Comparison of ENCODE assay signal across 18 mouse cellular contexts in genomic region chr1:136055771-136056170, GRCm38 (mm10). TPM values are rescaled to one million over a fixed set of nuclear protein-coding genes. Genes with fewer than 3 reads are reported as not detected.
DNase-seq lines count a peak whose midpoint lies in the region; ATAC-seq and TF ChIP-seq lines count a peak whose summit lies in the region.
"Had no signal": no experiment of that assay in that cellular context is flagged by ENCODE, and none has a peak within 500 bp of the region (broad histone marks: within the 10 kb centered on the region; RNA-seq: fewer than 3 reads in every experiment).

No protein-coding gene starts in this region.

- H3K4me3 ChIP-seq in hindbrain, embryonic 10.5 days = no peak overlapping the region
- no peak overlapping the region for H3K4me3 ChIP-seq in hindbrain, embryonic 12.5 days
- no peak overlapping the region for H3K4me3 ChIP-seq in left cerebral cortex, adult 2 months
- H3K4me3 ChIP-seq: embryonic facial prominence, embryonic 12.5 days; limb, embryonic 15.5 days had no signal

- no peaks in the 10 kb centered on the region for H3K36me3 ChIP-seq in hindbrain, embryonic 10.5 days
- H3K36me3 ChIP-seq in hindbrain, embryonic 12.5 days = no peaks in the 10 kb centered on the region
- H3K36me3 ChIP-seq: embryonic facial prominence, embryonic 12.5 days; limb, embryonic 15.5 days had no signal

- H3K9me3 ChIP-seq in hindbrain, embryonic 10.5 days = no peaks in the 10 kb centered on the region
- H3K9me3 ChIP-seq in hindbrain, embryonic 12.5 days (replicated peaks) = no peaks in the 10 kb centered on the region
- H3K9me3 ChIP-seq: embryonic facial prominence, embryonic 12.5 days; limb, embryonic 15.5 days had no signal

- peak; percentile 5 for DNase-seq in hindbrain, embryonic 10.5 days (ENCODE audit: low spot score)
- DNase-seq in frontal cortex, postnatal 10 days (ENCODE audit: low spot score in 2 of 2) = peak; percentile 55 to 58
- peak; percentile 57 to 58 for DNase-seq in left cerebral cortex, adult 2 months (ENCODE audit: extremely low spot score in 1 of 2, low spot score in 2 of 2)
- DNase-seq in right cerebral cortex, postnatal 14 days = peak; percentile 47
- no peak for DNase-seq in lung, postnatal 10 days
- DNase-seq in thymus, postnatal 10 days (ENCODE audit: low spot score in 2 of 2) = no peak
- DNase-seq in ovary, postnatal 10 days (ENCODE audit: low spot score) = no peak
- DNase-seq: adrenal gland, adult 2 months; B cell, adult 2 months; cerebellum, adult 18-20 months; gastrocnemius, postnatal 36 days; spleen, adult 18-20 months had no signal

- H3K4me2 ChIP-seq in hindbrain, embryonic 12.5 days (replicated peaks) = no peak overlapping the region
- H3K4me2 ChIP-seq: embryonic facial prominence, embryonic 12.5 days; limb, embryonic 15.5 days had no signal

- ATAC-seq in hindbrain, embryonic 12.5 days (ENCODE audit: low FRiP score) = no peak; the same call in 1 of the 2 replicates

- no peak for TF ChIP-seq CTCF in left cerebral cortex, adult 2 months (IDR thresholded peaks at IDR 0.05)

- peaks cover 41% of the 10 kb centered on the region for H3K27me3 ChIP-seq in hindbrain, embryonic 10.5 days (ENCODE audit: insufficient read depth, poor library complexity, severe bottlenecking)
- peaks cover 29% of the 10 kb centered on the region for H3K27me3 ChIP-seq in hindbrain, embryonic 12.5 days

- intact Hi-C loops in left cerebral cortex, adult 2 months (cut with DNase I) = no loop called here

- H3K27ac ChIP-seq in hindbrain, embryonic 10.5 days = no peak overlapping the region
- H3K27ac ChIP-seq in hindbrain, embryonic 12.5 days = no peak overlapping the region
- peak overlapping the region; percentile 92 for H3K27ac ChIP-seq in left cerebral cortex, adult 2 months
- H3K27ac ChIP-seq: embryonic facial prominence, embryonic 12.5 days; kidney, postnatal 0 days; limb, embryonic 15.5 days had no signal

- H3K4me1 ChIP-seq in hindbrain, embryonic 10.5 days (replicated peaks) = peaks cover 44% of the 10 kb centered on the region
- peaks cover 22% of the 10 kb centered on the region for H3K4me1 ChIP-seq in hindbrain, embryonic 12.5 days

- 48% methylated on average over 3 of the region's 3 CpGs for WGBS in hindbrain, embryonic 10.5 days
- 53% methylated on average over 3 of the region's 3 CpGs for WGBS in hindbrain, embryonic 12.5 days

- H3K9ac ChIP-seq in hindbrain, embryonic 12.5 days = no peak overlapping the region
- H3K9ac ChIP-seq: embryonic facial prominence, embryonic 12.5 days; limb, embryonic 15.5 days had no signal

RNA-seq across cellular contexts. Expression of gene Cacna1s, which starts 3.2 kb away (rescaled TPM):
- 0.07 and 0.47 TPM in 2 replicates for polyA plus RNA-seq in hindbrain, embryonic 10.5 days (2016; fragmentation: Nextera tagmentation; extraction: Ambion mirVana)
- polyA plus RNA-seq in hindbrain, embryonic 12.5 days (2016; fragmentation: Nextera tagmentation; extraction: Ambion mirVana) = 0.18 and 1.3 TPM in 2 replicates
- total RNA-seq in left cerebral cortex, adult 2 months (2021) = 1 to 10 TPM; 1.3 to 1.8 TPM

RNA-seq across cellular contexts. Expression of gene Ascl5, which starts 5.2 kb away (rescaled TPM):
- not detected in 2 replicates for polyA plus RNA-seq in hindbrain, embryonic 10.5 days (2016; fragmentation: Nextera tagmentation; extraction: Ambion mirVana)
- polyA plus RNA-seq in hindbrain, embryonic 12.5 days (2016; fragmentation: Nextera tagmentation; extraction: Ambion mirVana) = not detected in 2 replicates
- total RNA-seq in left cerebral cortex, adult 2 months (2021) = 1 to 10 TPM; 1.8 to 2.0 TPM
- total RNA-seq: adrenal gland, adult 2 months; gastrocnemius, postnatal 36 days had no signal
- polyA plus RNA-seq: adrenal gland, adult 2 months; heart, postnatal 0 days; kidney, postnatal 0 days; limb, embryonic 15.5 days; thymus, postnatal 0 days had no signal

RNA-seq across cellular contexts. Expression of gene Tmem9, which starts 47.8 kb away (rescaled TPM):
- 148 and 161 TPM in 2 replicates for polyA plus RNA-seq in hindbrain, embryonic 10.5 days (2016; fragmentation: Nextera tagmentation; extraction: Ambion mirVana)
- 137 and 141 TPM in 2 replicates for polyA plus RNA-seq in hindbrain, embryonic 12.5 days (2016; fragmentation: Nextera tagmentation; extraction: Ambion mirVana)
- 10 to 100 TPM; 53.7 to 56.7 TPM for total RNA-seq in left cerebral cortex, adult 2 months (2021)

RNA-seq across cellular contexts. Expression of gene Igfn1, which starts 49.6 kb away (rescaled TPM):
- 0.09 TPM in 1 of 2 replicates, not detected in the other for polyA plus RNA-seq in hindbrain, embryonic 10.5 days (2016; fragmentation: Nextera tagmentation; extraction: Ambion mirVana)
- not detected in 2 replicates for polyA plus RNA-seq in hindbrain, embryonic 12.5 days (2016; fragmentation: Nextera tagmentation; extraction: Ambion mirVana)
- 10 to 100 TPM; 18.5 to 20.2 TPM for total RNA-seq in left cerebral cortex, adult 2 months (2021)

Comparison
In these comparisons a context has a peak if more than half of its experiments do, and no peak if none do; other contexts are left out.
1. DNase-seq: peak in hindbrain, embryonic 10.5 days (single experiment), frontal cortex, postnatal 10 days (2 of 2), left cerebral cortex, adult 2 months (2 of 2) and right cerebral cortex, postnatal 14 days (single experiment); none in lung, postnatal 10 days (single experiment), thymus, postnatal 10 days (0 of 2) and ovary, postnatal 10 days (single experiment).